Mouse (Mus musculus): ENCODE measurements around the gene Rnf19b. TPM values are rescaled to one million over a fixed set of nuclear protein-coding genes. Genes with fewer than 3 reads are reported as not detected.

Rnf19b gene
- total RNA-seq (2023): 100 to 1,000 TPM; 314 to 328 TPM

GRCm38 (mm10) chr4:129058207-129059092, at the start of gene Rnf19b:
Gene Rnf19b (plus strand): TSS chr4:129058271.

GRCm38 (mm10) chr4:129105356-129105755, 47.3 kb downstream of the Rnf19b start, which contains the start of gene Tmem54:
Gene Tmem54 (plus strand): TSS chr4:129105548.

GRCm38 (mm10) chr4:129121569-129122086, 63.6 kb downstream of the Rnf19b start, which contains the start of gene Hpca:
Gene Hpca (minus strand): TSS chr4:129122036.

Other genes starting within 250 kb of the Rnf19b start
- 1 to 10 TPM; 6.3 to 7.3 TPM for gene Trim62, start 174.7 kb upstream of the Rnf19b start, total RNA-seq (2023)
- 1 to 10 TPM; 5.9 to 8.1 TPM for gene Azin2, start 95.8 kb upstream of the Rnf19b start, total RNA-seq (2023)
- gene Ak2, start 66.3 kb upstream of the Rnf19b start, total RNA-seq (2023): 10 to 100 TPM; 80.6 to 81.9 TPM
- gene Tmem54, start 47.3 kb downstream of the Rnf19b start, total RNA-seq (2023): not detected
- gene Hpca, start 63.8 kb downstream of the Rnf19b start, total RNA-seq (2023): not detected
- gene Fndc5, start 78.7 kb downstream of the Rnf19b start, total RNA-seq (2023): not detected
- 10 to 100 TPM; 17.5 to 18.9 TPM for gene S100pbp, start 131.5 kb downstream of the Rnf19b start, total RNA-seq (2023)
- gene Yars, start 131.5 kb downstream of the Rnf19b start, total RNA-seq (2023): 10 to 100 TPM; 30.6 to 40.5 TPM
- gene C77080, start 203.1 kb downstream of the Rnf19b start, total RNA-seq (2023): under 1 TPM; 0.09 to 0.10 TPM
- gene Sync, start 229.3 kb downstream of the Rnf19b start, total RNA-seq (2023): not detected